Mouse (Mus musculus): ENCODE measurements around the gene Lrig2.

- no peak for TF ChIP-seq MYOG (IDR thresholded peaks at IDR 0.05; ENCODE audit: control insufficient read depth, extremely low read depth, insufficient read length)
- no peak for TF ChIP-seq CTCF (IDR thresholded peaks at IDR 0.05; ENCODE audit: control insufficient read depth, insufficient read depth, insufficient read length)
- TF ChIP-seq MAX (IDR thresholded peaks at IDR 0.05), result no peak
- no peak for TF ChIP-seq USF1 (IDR thresholded peaks at IDR 0.05; ENCODE audit: low read depth)
- no peak for TF ChIP-seq CEBPB (IDR thresholded peaks at IDR 0.05; ENCODE audit: low read depth)
- TF ChIP-seq FOSL1 (IDR thresholded peaks at IDR 0.05; ENCODE audit: insufficient read depth, low read length, poor library complexity, severe bottlenecking), result no peak
These were observed 53.1 kb downstream of the Lrig2 start for GRCm38 (mm10) chr3:104458588-104458987.

Data from C2C12 (cell line).